Mouse (Mus musculus) hematopoietic stem cell, adult 5-6 weeks (primary cell): Measurements from ENCODE around the gene Gm19345. TPM values are rescaled to one million over a fixed set of nuclear protein-coding genes. Genes with fewer than 3 reads are reported as not detected.

Source experiments
- ATAC-seq, 2 experiments: fragments of 125-278 bp in 1 of 2; replicated peaks in 1 of 2; 2 replicates each; pipeline ENCODE4 v1.8.0; 2016 to 2017; ENCODE audit warnings: inconsistent platforms in 2 of 2, mild to moderate bottlenecking in 2 of 2, moderate number of reproducible peaks in 2 of 2, low read depth in 1 of 2, moderate TSS enrichment in 1 of 2; ENCODE audit not compliant: low FRiP score in 2 of 2, poor library complexity in 2 of 2, severe bottlenecking in 2 of 2, insufficient read depth in 1 of 2, low TSS enrichment in 1 of 2
- total RNA-seq: library from RNA; stranded (forward); fragments of 172-1452, 232-1000 nt; gene quantifications from 2 replicates; pipeline ENCODE4 v1.2.3, GENCODE M21; 2017

The Gm19345 gene
- total RNA-seq, 1 experiment from 2014 or later, result not detected

- ATAC-seq, result peak; percentile 34 to 43; a peak in 3 of 4 replicates
Observed at GRCm38 (mm10) chr7:19823256-19824181, 28.3 kb upstream of the Gm19345 start.

- ATAC-seq, result peak; percentile 67 to 70
Observed at GRCm38 (mm10) chr7:19824182-19824973, 27.4 kb upstream of the Gm19345 start.

- ATAC-seq, result no peak
Observed at GRCm38 (mm10) chr7:19826756-19827155, 25.0 kb upstream of the Gm19345 start.

GRCm38 (mm10) chr7:19829694-19830093 lies 22.1 kb upstream of the Gm19345 start:
- no peak for ATAC-seq

GRCm38 (mm10) chr7:19830682-19831156 lies 21.1 kb upstream of the Gm19345 start:
- peak; percentile 95 to 97 for ATAC-seq

- peak in 1 of 2 experiments; percentile 36; a peak in 1 of 4 replicates for ATAC-seq
Observed at GRCm38 (mm10) chr7:19831837-19832236, 20.0 kb upstream of the Gm19345 start.

- ATAC-seq, result no peak
Observed at GRCm38 (mm10) chr7:19834055-19834454, 17.7 kb upstream of the Gm19345 start.

- ATAC-seq, result no peak
Observed at GRCm38 (mm10) chr7:19836843-19837242, 15.0 kb upstream of the Gm19345 start.

GRCm38 (mm10) chr7:19840371-19840770 lies 11.4 kb upstream of the Gm19345 start:
- ATAC-seq, result no peak

- ATAC-seq, result no peak
Observed at GRCm38 (mm10) chr7:19840936-19841335, 10.9 kb upstream of the Gm19345 start.

GRCm38 (mm10) chr7:19841686-19842413 lies 10.0 kb upstream of the Gm19345 start:
- no peak for ATAC-seq

GRCm38 (mm10) chr7:19842885-19843504 lies 8.8 kb upstream of the Gm19345 start:
- no peak for ATAC-seq

- peak; percentile 51 to 53 for ATAC-seq
Observed at GRCm38 (mm10) chr7:19843561-19843960, 8.2 kb upstream of the Gm19345 start.

GRCm38 (mm10) chr7:19844521-19845171 lies 7.2 kb upstream of the Gm19345 start:
- ATAC-seq, result peak; percentile 63 to 77

- ATAC-seq, result no peak
Observed at GRCm38 (mm10) chr7:19853526-19853925, 1.7 kb downstream of the Gm19345 start.

- ATAC-seq, result no peak
Observed at GRCm38 (mm10) chr7:19855663-19856062, 3.9 kb downstream of the Gm19345 start.
